Comparison of ENCODE assay signal across 7 mouse cellular contexts in the genomic region with DNA sequence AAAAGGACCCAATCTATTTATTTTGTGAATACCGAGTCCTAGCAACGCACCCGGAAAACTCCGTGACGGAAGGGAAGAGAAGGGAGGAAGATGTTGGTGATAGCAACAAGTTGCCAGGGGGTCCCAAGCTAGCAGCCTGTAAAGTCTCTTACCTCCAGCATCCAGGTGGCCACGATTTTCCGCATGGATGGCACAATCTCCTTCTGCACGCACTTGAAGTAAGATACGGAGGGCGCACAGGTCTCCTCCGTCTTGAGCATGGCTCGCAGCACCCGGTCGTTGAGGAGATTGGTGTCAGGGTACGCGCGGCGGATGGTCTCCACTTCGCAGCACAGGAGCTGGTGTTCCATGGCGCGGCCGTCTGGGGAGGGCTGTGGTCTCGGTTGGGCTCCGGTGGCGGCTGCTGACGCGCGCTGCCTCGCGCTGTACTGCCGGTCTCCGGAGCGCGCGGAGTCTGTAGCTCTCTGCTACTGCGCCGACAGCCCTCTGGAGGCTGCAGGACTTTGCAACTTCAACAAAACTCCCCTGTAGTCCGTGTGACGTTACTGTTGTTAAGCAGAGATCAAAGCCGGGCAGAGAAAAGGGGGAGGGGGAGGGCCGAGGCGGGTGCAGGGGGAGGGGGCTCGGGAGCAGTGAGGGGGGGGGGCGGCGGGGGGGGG. TPM values are rescaled to one million over a fixed set of nuclear protein-coding genes. Genes with fewer than 3 reads are reported as not detected.
DNase-seq lines count a peak whose midpoint lies in the region; ATAC-seq lines count a peak whose summit lies in the region.

TSS of gene Ccnd1 (minus strand) at position 582 of the 659 bp plus-strand sequence.

- peak within 1 kb of the TSS; percentile 96 for H3K4me2 ChIP-seq in forebrain, embryonic 12.5 days
- H3K4me2 ChIP-seq in lung, embryonic 15.5 days, result peak within 1 kb of the TSS; percentile 92

- peaks cover 29% of the 10 kb centered on the region for H3K36me3 ChIP-seq in forebrain, embryonic 12.5 days (replicated peaks)
- H3K36me3 ChIP-seq in lung, embryonic 15.5 days, result peaks cover 24% of the 10 kb centered on the region

- under 1% methylated on average over 43 of the region's 45 CpGs for WGBS in forebrain, embryonic 12.5 days
- under 1% methylated on average over 43 of the region's 45 CpGs for WGBS in large intestine, adult 2 months
- WGBS in lung, embryonic 15.5 days, result 1% methylated on average over 39 of the region's 45 CpGs

- peak within 1 kb of the TSS; percentile 96 for H3K27ac ChIP-seq in forebrain, embryonic 12.5 days
- peak within 1 kb of the TSS; percentile 98 for H3K27ac ChIP-seq in lung, embryonic 15.5 days

- peak; percentile 53 for ATAC-seq in forebrain, embryonic 12.5 days (ENCODE audit: low FRiP score)
- peak; percentile 43 for ATAC-seq in lung, embryonic 15.5 days (ENCODE audit: borderline replicate concordance, extremely low read depth, low FRiP score, low TSS enrichment)

- DNase-seq in MN1 (ENCODE audit: low spot score), result peak; percentile 90
- DNase-seq in adrenal gland, adult 8-10 months, result peak; percentile 72
- DNase-seq in heart, postnatal 25 days (ENCODE audit: low spot score), result peak; percentile 51
- no peak for DNase-seq in large intestine, adult 2 months (ENCODE audit: low read depth, low spot score)
- DNase-seq in right cerebral cortex, postnatal 25 days, result peak; percentile 73

- peaks cover 32% of the 10 kb centered on the region for H3K27me3 ChIP-seq in forebrain, embryonic 12.5 days
- peaks cover 18% of the 10 kb centered on the region for H3K27me3 ChIP-seq in lung, embryonic 15.5 days

- H3K9me3 ChIP-seq in forebrain, embryonic 12.5 days, result no peaks in the 10 kb centered on the region
- no peaks in the 10 kb centered on the region for H3K9me3 ChIP-seq in lung, embryonic 15.5 days

- peaks cover 71% of the 10 kb centered on the region for H3K4me1 ChIP-seq in forebrain, embryonic 12.5 days
- H3K4me1 ChIP-seq in lung, embryonic 15.5 days, result peaks cover 65% of the 10 kb centered on the region

- intact Hi-C loops in heart, postnatal 25 days (cut with DNase I), result loop anchor here (2.0 to 5.0 kb wide), 2 partner anchors 58 to 171 kb away; no protein-coding TSS in a partner anchor

- peak within 1 kb of the TSS; percentile 90 for H3K9ac ChIP-seq in forebrain, embryonic 12.5 days
- peak within 1 kb of the TSS; percentile 80 for H3K9ac ChIP-seq in lung, embryonic 15.5 days

- H3K4me3 ChIP-seq in forebrain, embryonic 12.5 days (replicated peaks), result peak within 1 kb of the TSS; percentile 69
- peak within 1 kb of the TSS; percentile 61 for H3K4me3 ChIP-seq in lung, embryonic 15.5 days

RNA-seq across cellular contexts. Expression of gene Ccnd1, which starts in this region (rescaled TPM):
- total RNA-seq in adrenal gland, adult 8-10 months (2022), result 100 to 1,000 TPM; 177 to 201 (median 190) TPM
- polyA plus RNA-seq in forebrain, embryonic 12.5 days (2016; fragmentation: Nextera tagmentation; extraction: Ambion mirVana), result 214 and 257 TPM in 2 replicates
- total RNA-seq in heart, postnatal 25 days (2021), result 10 to 100 TPM; 41.2 to 42.1 TPM
- polyA plus RNA-seq in large intestine, adult 2 months (2012; rRNA removed), result 91.0 and 101 TPM in 2 replicates
- polyA plus RNA-seq in lung, embryonic 15.5 days (2015; fragmentation: Nextera tagmentation; extraction: Ambion mirVana), result 127 and 134 TPM in 2 replicates

Comparison
In these comparisons a context has a peak if more than half of its experiments do, and no peak if none do; other contexts are left out.
1. RNA of gene Ccnd1 (total RNA-seq): 177 to 201 TPM in adrenal gland, adult 8-10 months; 41.2 to 42.1 TPM in heart, postnatal 25 days; every median in the first group is over 4 times any median in the second.